Mouse (Mus musculus): ENCODE results near the gene Rpp38. TPM values are rescaled to one million over a fixed set of nuclear protein-coding genes. Genes with fewer than 3 reads are reported as not detected.

Rpp38 gene
- polyA plus RNA-seq (2012; rRNA removed): 18.4 and 21.0 TPM in 2 replicates

GRCm38 (mm10) chr2:3332484-3333242 lies at the start of gene Rpp38:
Rpp38 (minus strand) TSS chr2:3332643.
- no peak for TF ChIP-seq CTCF (IDR thresholded peaks at IDR 0.05; ENCODE audit: control insufficient read depth, insufficient read depth, insufficient replicate concordance, low read depth, low read length)
- TF ChIP-seq POLR2A (IDR thresholded peaks at IDR 0.05; ENCODE audit: control insufficient read depth, low read depth, low read length): peak; percentile 58; the same call in 1 of the 2 replicates
- H3K27ac ChIP-seq (ENCODE audit: control insufficient read depth, insufficient read depth, low read depth, low read length): peak within 1 kb of the TSS; percentile 86
- H3K4me3 ChIP-seq (ENCODE audit: control insufficient read depth, low read depth, low read length): peak within 1 kb of the TSS; percentile 88
- no peaks in the 10 kb centered on the region for H3K27me3 ChIP-seq (ENCODE audit: control insufficient read depth, insufficient read depth, low read length)
- peaks cover 2% of the 10 kb centered on the region; the same call in 1 of the 2 replicates for H3K36me3 ChIP-seq (ENCODE audit: control insufficient read depth, insufficient read depth, low read length)
- no peaks in the 10 kb centered on the region; the same call in 1 of the 2 replicates for H3K4me1 ChIP-seq (ENCODE audit: control insufficient read depth, insufficient read depth, low read length)

GRCm38 (mm10) chr2:3365127-3365526 lies 32.7 kb upstream of the Rpp38 start:
- H3K4me1 ChIP-seq (ENCODE audit: control insufficient read depth, insufficient read depth, low read length): no peaks in the 10 kb centered on the region
- no peak overlapping the region for H3K27ac ChIP-seq (ENCODE audit: control insufficient read depth, insufficient read depth, low read depth, low read length)
- no peak for TF ChIP-seq POLR2A (IDR thresholded peaks at IDR 0.05; ENCODE audit: control insufficient read depth, low read depth, low read length)
- TF ChIP-seq CTCF (IDR thresholded peaks at IDR 0.05; ENCODE audit: control insufficient read depth, insufficient read depth, insufficient replicate concordance, low read depth, low read length): no peak
- H3K36me3 ChIP-seq (ENCODE audit: control insufficient read depth, insufficient read depth, low read length): no peaks in the 10 kb centered on the region
- no peak overlapping the region for H3K4me3 ChIP-seq (ENCODE audit: control insufficient read depth, low read depth, low read length)
- H3K27me3 ChIP-seq (ENCODE audit: control insufficient read depth, insufficient read depth, low read length): no peaks in the 10 kb centered on the region

GRCm38 (mm10) chr2:3361067-3361466 lies 28.6 kb upstream of the Rpp38 start:
- Histone ChIP-seq H3K4me1 (ENCODE audit: control insufficient read depth, insufficient read depth, low read length) (no peaks in the 10 kb centered on the region), H3K27me3 (ENCODE audit: control insufficient read depth, insufficient read depth, low read length) (no peaks in the 10 kb centered on the region), H3K27ac (ENCODE audit: control insufficient read depth, insufficient read depth, low read depth, low read length) (no peak overlapping the region), H3K4me3 (ENCODE audit: control insufficient read depth, low read depth, low read length) (no peak overlapping the region), H3K36me3 (ENCODE audit: control insufficient read depth, insufficient read depth, low read length) (no peaks in the 10 kb centered on the region)
- TF ChIP-seq CTCF (IDR thresholded peaks at IDR 0.05; ENCODE audit: control insufficient read depth, insufficient read depth, insufficient replicate concordance, low read depth, low read length): no peak
- no peak for TF ChIP-seq POLR2A (IDR thresholded peaks at IDR 0.05; ENCODE audit: control insufficient read depth, low read depth, low read length)

- H3K4me3 ChIP-seq (ENCODE audit: control insufficient read depth, low read depth, low read length): no peak overlapping the region
- TF ChIP-seq POLR2A (IDR thresholded peaks at IDR 0.05; ENCODE audit: control insufficient read depth, low read depth, low read length) (no peak), CTCF (IDR thresholded peaks at IDR 0.05; ENCODE audit: control insufficient read depth, insufficient read depth, insufficient replicate concordance, low read depth, low read length) (no peak)
- H3K36me3 ChIP-seq (ENCODE audit: control insufficient read depth, insufficient read depth, low read length): no peaks in the 10 kb centered on the region
- no peak overlapping the region for H3K27ac ChIP-seq (ENCODE audit: control insufficient read depth, insufficient read depth, low read depth, low read length)
- H3K27me3 ChIP-seq (ENCODE audit: control insufficient read depth, insufficient read depth, low read length): no peaks in the 10 kb centered on the region
- no peaks in the 10 kb centered on the region for H3K4me1 ChIP-seq (ENCODE audit: control insufficient read depth, insufficient read depth, low read length)
Measured at GRCm38 (mm10) chr2:3357887-3358286, 25.4 kb upstream of the Rpp38 start.

GRCm38 (mm10) chr2:3356311-3356710 lies 23.9 kb upstream of the Rpp38 start:
- H3K36me3 ChIP-seq (ENCODE audit: control insufficient read depth, insufficient read depth, low read length): no peaks in the 10 kb centered on the region
- no peaks in the 10 kb centered on the region for H3K27me3 ChIP-seq (ENCODE audit: control insufficient read depth, insufficient read depth, low read length)
- H3K4me3 ChIP-seq (ENCODE audit: control insufficient read depth, low read depth, low read length): no peak overlapping the region
- TF ChIP-seq CTCF (IDR thresholded peaks at IDR 0.05; ENCODE audit: control insufficient read depth, insufficient read depth, insufficient replicate concordance, low read depth, low read length) (no peak), POLR2A (IDR thresholded peaks at IDR 0.05; ENCODE audit: control insufficient read depth, low read depth, low read length) (no peak)
- H3K4me1 ChIP-seq (ENCODE audit: control insufficient read depth, insufficient read depth, low read length): no peaks in the 10 kb centered on the region
- no peak overlapping the region for H3K27ac ChIP-seq (ENCODE audit: control insufficient read depth, insufficient read depth, low read depth, low read length)

- H3K4me1 ChIP-seq (ENCODE audit: control insufficient read depth, insufficient read depth, low read length): no peaks in the 10 kb centered on the region
- no peak overlapping the region for H3K27ac ChIP-seq (ENCODE audit: control insufficient read depth, insufficient read depth, low read depth, low read length)
- H3K4me3 ChIP-seq (ENCODE audit: control insufficient read depth, low read depth, low read length): no peak overlapping the region
- H3K36me3 ChIP-seq (ENCODE audit: control insufficient read depth, insufficient read depth, low read length): no peaks in the 10 kb centered on the region
- no peak for TF ChIP-seq POLR2A (IDR thresholded peaks at IDR 0.05; ENCODE audit: control insufficient read depth, low read depth, low read length)
- no peak for TF ChIP-seq CTCF (IDR thresholded peaks at IDR 0.05; ENCODE audit: control insufficient read depth, insufficient read depth, insufficient replicate concordance, low read depth, low read length)
- H3K27me3 ChIP-seq (ENCODE audit: control insufficient read depth, insufficient read depth, low read length): no peaks in the 10 kb centered on the region
Measured at GRCm38 (mm10) chr2:3355793-3356192, 23.4 kb upstream of the Rpp38 start.

GRCm38 (mm10) chr2:3353160-3353559 lies 20.7 kb upstream of the Rpp38 start:
- Histone ChIP-seq H3K36me3 (ENCODE audit: control insufficient read depth, insufficient read depth, low read length) (no peaks in the 10 kb centered on the region), H3K4me1 (ENCODE audit: control insufficient read depth, insufficient read depth, low read length) (no peaks in the 10 kb centered on the region), H3K27me3 (ENCODE audit: control insufficient read depth, insufficient read depth, low read length) (no peaks in the 10 kb centered on the region), H3K27ac (ENCODE audit: control insufficient read depth, insufficient read depth, low read depth, low read length) (no peak overlapping the region), H3K4me3 (ENCODE audit: control insufficient read depth, low read depth, low read length) (no peak overlapping the region)
- TF ChIP-seq POLR2A (IDR thresholded peaks at IDR 0.05; ENCODE audit: control insufficient read depth, low read depth, low read length) (no peak), CTCF (IDR thresholded peaks at IDR 0.05; ENCODE audit: control insufficient read depth, insufficient read depth, insufficient replicate concordance, low read depth, low read length) (no peak)

All from testis, adult 2 months (tissue).